Mouse (Mus musculus): ENCODE data around the gene Rdh11. TPM values are rescaled to one million over a fixed set of nuclear protein-coding genes. Genes with fewer than 3 reads are reported as not detected.

Rdh11 gene
- polyA plus RNA-seq, 1 experiment from 2014 or later, result 22.2 TPM

DNA sequence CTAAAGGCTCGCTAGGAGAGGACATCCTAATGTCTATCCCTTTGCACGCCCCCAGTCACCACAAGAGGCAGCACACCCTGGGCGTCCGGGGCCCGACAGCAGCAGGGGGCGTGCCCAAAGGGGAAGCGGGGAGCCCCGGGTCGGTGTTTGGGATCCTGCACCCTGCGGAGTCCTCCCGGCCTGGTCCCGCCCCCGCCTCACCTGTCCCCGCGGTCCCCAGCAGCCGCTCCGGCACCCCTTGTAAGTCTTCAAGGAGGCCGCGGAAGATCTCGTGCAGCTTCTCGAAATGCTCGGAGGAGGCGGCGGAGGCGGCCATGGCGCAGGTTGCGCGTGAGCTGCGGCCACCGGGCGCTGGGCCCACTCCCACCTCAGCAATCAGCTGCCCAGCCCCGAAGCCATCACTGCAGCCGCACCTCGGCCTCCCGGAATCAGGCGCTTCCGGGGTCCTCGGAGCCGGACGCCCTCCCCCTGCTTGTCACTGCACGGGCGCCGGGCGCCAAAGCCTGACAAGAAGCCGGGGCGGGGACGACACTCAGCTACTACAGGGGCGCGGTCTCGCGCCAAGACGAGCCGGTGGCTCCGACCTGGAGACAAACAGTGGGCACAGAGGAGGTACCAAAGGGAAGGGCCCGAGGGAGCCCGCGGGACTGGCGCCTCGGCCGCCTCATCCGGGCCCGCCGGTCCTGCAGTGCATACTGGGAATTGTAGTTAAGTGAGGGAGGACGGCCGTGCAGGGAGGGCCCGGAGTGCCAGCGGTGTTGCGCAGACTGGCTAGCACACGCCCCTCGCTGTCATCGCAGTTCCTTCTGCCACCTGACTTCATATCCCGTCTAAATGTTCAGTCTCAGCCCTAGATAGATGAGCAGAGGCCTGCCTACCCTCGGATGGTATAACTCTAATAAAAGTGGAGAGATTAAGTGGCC, 19.8 kb downstream of the Rdh11 start, which contains the start of gene Vti1b:
Gene Vti1b (minus strand): TSS at position 649 of the 923 bp plus-strand sequence.
- Histone ChIP-seq H3K36me3 (peaks cover 28% of the 10 kb centered on the region), H3K27ac (peak within 1 kb of the TSS; percentile 100), H3K27me3 (ENCODE audit: low read depth, poor library complexity, severe bottlenecking) (no peaks in the 10 kb centered on the region), H3K9me3 (replicated peaks) (no peaks in the 10 kb centered on the region), H3K4me1 (peaks cover 8% of the 10 kb centered on the region), H3K4me3 (peak within 1 kb of the TSS; percentile 85)
- DNase-seq (ENCODE audit: low spot score), result peak; percentile 90
- WGBS, result under 1% methylated on average over 73 of the region's 73 CpGs

GRCm38 (mm10) chr12:79171269-79171995, 20.7 kb downstream of the Rdh11 start:
- 44% methylated on average over 12 of the region's 12 CpGs for WGBS

DNA sequence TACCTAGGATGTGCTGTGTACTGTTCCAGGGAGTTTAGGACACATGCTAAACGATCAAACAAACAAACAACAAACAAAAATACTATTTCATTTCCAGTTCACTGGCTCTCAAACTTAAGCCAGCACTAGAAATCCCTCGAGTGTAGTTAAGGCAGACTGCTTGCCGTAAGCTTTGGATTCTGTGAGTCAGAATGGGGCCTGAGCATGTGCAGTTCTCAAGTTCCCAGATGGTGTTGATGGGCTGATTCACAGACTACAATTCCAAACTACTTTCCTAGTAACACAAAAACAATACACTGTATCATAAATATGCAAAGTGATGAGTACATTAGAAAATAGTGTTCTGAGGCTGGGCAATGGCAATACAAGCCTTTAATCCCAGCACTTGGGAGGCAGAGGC, 21.7 kb downstream of the Rdh11 start:
- H3K4me3 ChIP-seq, result no peak overlapping the region
- no peaks in the 10 kb centered on the region for H3K27me3 ChIP-seq (ENCODE audit: low read depth, poor library complexity, severe bottlenecking)
- H3K36me3 ChIP-seq, result peaks cover 16% of the 10 kb centered on the region
- whole genome bisulfite sequencing, result 84% methylated on average over 3 of the region's 3 CpGs
- no peak overlapping the region for H3K27ac ChIP-seq
- DNase-seq (ENCODE audit: low spot score), result no peak
- peaks cover 8% of the 10 kb centered on the region for H3K4me1 ChIP-seq
- H3K9me3 ChIP-seq (replicated peaks), result no peaks in the 10 kb centered on the region

More at GRCm38 (mm10) chr12:79171269-79171995, 20.7 kb downstream of the Rdh11 start:
- Histone ChIP-seq H3K27ac (peak overlapping the region; percentile 100), H3K4me1 (peaks cover 8% of the 10 kb centered on the region), H3K9me3 (replicated peaks) (no peaks in the 10 kb centered on the region), H3K27me3 (ENCODE audit: low read depth, poor library complexity, severe bottlenecking) (no peaks in the 10 kb centered on the region), H3K4me3 (peak overlapping the region; percentile 85), H3K36me3 (peaks cover 21% of the 10 kb centered on the region)
- DNase-seq (ENCODE audit: low spot score), result no peak

- Histone ChIP-seq H3K36me3 (peaks cover 13% of the 10 kb centered on the region), H3K27ac (no peak overlapping the region), H3K4me1 (peaks cover 8% of the 10 kb centered on the region), H3K27me3 (ENCODE audit: low read depth, poor library complexity, severe bottlenecking) (no peaks in the 10 kb centered on the region), H3K9me3 (replicated peaks) (no peaks in the 10 kb centered on the region), H3K4me3 (no peak overlapping the region)
- DNase-seq (ENCODE audit: low spot score), result no peak
Observed at GRCm38 (mm10) chr12:79169173-79169572, 22.9 kb downstream of the Rdh11 start.

GRCm38 (mm10) chr12:79162876-79163275, 29.2 kb downstream of the Rdh11 start:
- Histone ChIP-seq H3K4me1 (no peaks in the 10 kb centered on the region), H3K9me3 (replicated peaks) (no peaks in the 10 kb centered on the region), H3K36me3 (peaks cover 74% of the 10 kb centered on the region), H3K27me3 (ENCODE audit: low read depth, poor library complexity, severe bottlenecking) (no peaks in the 10 kb centered on the region), H3K4me3 (no peak overlapping the region), H3K27ac (no peak overlapping the region)
- WGBS, result 93% methylated on average over 3 of the region's 3 CpGs
- no peak for DNase-seq (ENCODE audit: low spot score)

DNA sequence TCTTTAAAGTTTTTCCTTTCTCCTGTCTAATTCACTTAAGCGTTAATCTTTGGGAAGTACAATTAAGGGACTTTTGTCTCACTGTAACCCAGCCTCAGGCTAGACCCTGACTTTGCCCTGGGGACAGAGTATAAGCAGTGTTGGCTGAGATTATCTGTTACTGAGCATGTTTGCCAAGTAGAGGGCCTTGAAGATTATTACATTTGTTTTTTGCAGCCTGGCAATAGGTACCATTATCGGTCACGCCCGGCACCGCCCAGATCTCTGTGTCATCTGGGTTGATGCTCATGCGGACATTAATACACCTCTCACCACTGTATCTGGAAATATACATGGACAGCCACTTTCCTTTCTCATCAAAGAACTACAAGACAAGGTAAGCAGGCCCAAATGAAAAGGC, 42.4 kb downstream of the Rdh11 start:
- DNase-seq (ENCODE audit: low spot score), result no peak
- peaks cover 11% of the 10 kb centered on the region for H3K36me3 ChIP-seq
- 94% methylated on average over 6 of the region's 6 CpGs for WGBS
- no peaks in the 10 kb centered on the region for H3K27me3 ChIP-seq (ENCODE audit: low read depth, poor library complexity, severe bottlenecking)
- no peak overlapping the region for H3K4me3 ChIP-seq
- H3K9me3 ChIP-seq (replicated peaks), result no peaks in the 10 kb centered on the region
- H3K27ac ChIP-seq, result no peak overlapping the region
- H3K4me1 ChIP-seq, result no peaks in the 10 kb centered on the region

DNA sequence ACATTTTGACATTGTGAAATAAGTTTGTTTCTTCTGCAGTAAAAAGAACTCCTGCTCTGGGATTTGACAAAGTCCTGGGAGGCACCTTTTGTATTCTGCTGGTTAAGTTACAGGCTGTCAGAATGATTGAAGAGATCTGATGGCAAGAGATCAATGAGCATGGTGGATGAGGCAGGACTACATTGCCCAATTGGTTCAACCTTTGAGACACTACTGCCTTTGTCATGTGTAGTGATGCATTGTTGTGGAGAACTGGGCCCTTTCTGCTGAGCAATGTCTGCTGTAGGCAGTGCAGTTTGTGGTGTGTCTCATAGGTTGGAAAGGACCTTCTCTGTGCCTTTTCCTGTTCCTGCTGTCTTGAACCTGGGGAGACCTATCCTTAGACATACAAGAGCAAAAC, 50.7 kb downstream of the Rdh11 start:
- Histone ChIP-seq H3K36me3 (no peaks in the 10 kb centered on the region), H3K4me1 (no peaks in the 10 kb centered on the region), H3K4me3 (no peak overlapping the region), H3K27ac (no peak overlapping the region), H3K9me3 (replicated peaks) (no peaks in the 10 kb centered on the region), H3K27me3 (ENCODE audit: low read depth, poor library complexity, severe bottlenecking) (no peaks in the 10 kb centered on the region)
- no peak for DNase-seq (ENCODE audit: low spot score)

GRCm38 (mm10) chr12:79140811-79141210, 51.3 kb downstream of the Rdh11 start:
- WGBS, result 91% methylated on average over 2 of the region's 2 CpGs
- Histone ChIP-seq H3K27me3 (ENCODE audit: low read depth, poor library complexity, severe bottlenecking) (no peaks in the 10 kb centered on the region), H3K4me1 (no peaks in the 10 kb centered on the region), H3K36me3 (no peaks in the 10 kb centered on the region), H3K9me3 (replicated peaks) (no peaks in the 10 kb centered on the region), H3K27ac (no peak overlapping the region), H3K4me3 (no peak overlapping the region)
- DNase-seq (ENCODE audit: low spot score), result no peak

GRCm38 (mm10) chr12:79139417-79139816, 52.7 kb downstream of the Rdh11 start:
- WGBS, result 75% methylated on average over 1 of the region's 1 CpGs
- 0 out of 2 replicates have a peak, but pooled peaks cover 9% of the 10 kb centered on the region for H3K27me3 ChIP-seq (ENCODE audit: low read depth, poor library complexity, severe bottlenecking)
- DNase-seq (ENCODE audit: low spot score), result no peak

GRCm38 (mm10) chr12:79138999-79139398, 53.1 kb downstream of the Rdh11 start:
- no peaks in the 10 kb centered on the region for H3K4me1 ChIP-seq
- H3K27ac ChIP-seq, result no peak overlapping the region
- H3K9me3 ChIP-seq (replicated peaks), result no peaks in the 10 kb centered on the region
- H3K4me3 ChIP-seq, result no peak overlapping the region
- 0 out of 2 replicates have a peak, but pooled peaks cover 13% of the 10 kb centered on the region for H3K27me3 ChIP-seq (ENCODE audit: low read depth, poor library complexity, severe bottlenecking)
- H3K36me3 ChIP-seq, result no peaks in the 10 kb centered on the region
- DNase-seq (ENCODE audit: low spot score), result no peak

More at GRCm38 (mm10) chr12:79139417-79139816, 52.7 kb downstream of the Rdh11 start:
- Histone ChIP-seq H3K9me3 (replicated peaks) (no peaks in the 10 kb centered on the region), H3K36me3 (no peaks in the 10 kb centered on the region), H3K4me1 (no peaks in the 10 kb centered on the region), H3K4me3 (no peak overlapping the region), H3K27ac (no peak overlapping the region)

DNA sequence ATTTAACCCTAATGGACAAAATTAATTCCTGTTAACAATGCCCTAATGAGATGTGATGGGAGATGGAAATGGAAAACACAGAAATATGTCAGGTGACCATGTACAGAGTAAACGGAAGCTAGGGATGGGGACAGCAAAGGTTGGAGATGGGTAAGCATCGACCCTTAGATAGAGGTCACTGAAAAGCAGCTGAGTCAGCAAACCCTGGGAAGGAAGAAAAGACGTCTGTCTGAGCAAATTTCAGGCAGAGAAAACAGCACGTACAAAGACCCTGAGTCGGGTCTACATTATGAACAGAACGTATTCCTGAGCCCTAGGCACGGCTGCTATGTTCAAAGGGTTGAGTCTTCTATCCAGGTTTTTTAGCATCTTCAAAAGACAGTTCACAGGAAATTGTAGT, 55.1 kb downstream of the Rdh11 start:
- no peaks in the 10 kb centered on the region for H3K9me3 ChIP-seq (replicated peaks)
- DNase-seq (ENCODE audit: low spot score), result no peak
- no peaks in the 10 kb centered on the region for H3K4me1 ChIP-seq
- H3K27ac ChIP-seq, result no peak overlapping the region
- 82% methylated on average over 7 of the region's 7 CpGs for WGBS
- no peak overlapping the region for H3K4me3 ChIP-seq
- H3K36me3 ChIP-seq, result no peaks in the 10 kb centered on the region
- peaks cover 33% of the 10 kb centered on the region for H3K27me3 ChIP-seq (ENCODE audit: low read depth, poor library complexity, severe bottlenecking)

GRCm38 (mm10) chr12:79135105-79135504, 57.0 kb downstream of the Rdh11 start:
- peaks cover 52% of the 10 kb centered on the region for H3K27me3 ChIP-seq (ENCODE audit: low read depth, poor library complexity, severe bottlenecking)
- no peaks in the 10 kb centered on the region for H3K9me3 ChIP-seq (replicated peaks)
- WGBS, result 52% methylated on average over 4 of the region's 4 CpGs

GRCm38 (mm10) chr12:79134676-79135075, 57.4 kb downstream of the Rdh11 start:
- Histone ChIP-seq H3K36me3 (no peaks in the 10 kb centered on the region), H3K9me3 (replicated peaks) (no peaks in the 10 kb centered on the region), H3K4me1 (peaks cover 12% of the 10 kb centered on the region), H3K4me3 (no peak overlapping the region), H3K27me3 (ENCODE audit: low read depth, poor library complexity, severe bottlenecking) (peaks cover 56% of the 10 kb centered on the region), H3K27ac (no peak overlapping the region)
- 56% methylated on average over 8 of the region's 8 CpGs for WGBS
- no peak for DNase-seq (ENCODE audit: low spot score)

More at GRCm38 (mm10) chr12:79135105-79135504, 57.0 kb downstream of the Rdh11 start:
- H3K4me3 ChIP-seq, result no peak overlapping the region
- H3K36me3 ChIP-seq, result no peaks in the 10 kb centered on the region
- H3K4me1 ChIP-seq, result peaks cover 12% of the 10 kb centered on the region
- no peak for DNase-seq (ENCODE audit: low spot score)
- H3K27ac ChIP-seq, result no peak overlapping the region

Measured in limb, embryonic 10.5 days (tissue).